Mouse (Mus musculus) stomach, postnatal 0 days (tissue): ENCODE measurements around the gene Gata1. TPM values are rescaled to one million over a fixed set of nuclear protein-coding genes. Genes with fewer than 3 reads are reported as not detected.

ENCODE experiments used
- ATAC-seq: fragments of 200-750 bp; cut with Nextera tagmentation; 2 replicates; pipeline ENCODE4 v1.8.0; 2017; ENCODE audit not compliant: low FRiP score, low TSS enrichment
- DNase-seq: peaks from one replicate; pipeline ENCODE4 v3.0.0-alpha.2; 2016; ENCODE audit warnings: low spot score
- H3K27ac ChIP-seq: fragments of 300-500 bp; sonication (generic); replicated peaks from 2 replicates; pipeline ENCODE4 v1.5.1; 2014; ENCODE audit warnings: mild to moderate bottlenecking, control low read depth
- H3K27me3 ChIP-seq: fragments of 300-500 bp; sonication (generic); 2 replicates; pipeline ENCODE4 v1.6.1; 2014; ENCODE audit warnings: low read length; ENCODE audit not compliant: control insufficient read depth, insufficient read depth
- H3K36me3 ChIP-seq: fragments of 300-500 bp; sonication (generic); 2 replicates; pipeline ENCODE4 v1.6.1; 2014; ENCODE audit warnings: low read length, mixed read lengths; ENCODE audit not compliant: control insufficient read depth, insufficient read depth
- H3K4me1 ChIP-seq: fragments of 300-500 bp; sonication (generic); replicated peaks from 2 replicates; pipeline ENCODE4 v1.6.1; 2014; ENCODE audit warnings: antibody characterized with exemption; ENCODE audit not compliant: control insufficient read depth, insufficient read depth
- H3K4me2 ChIP-seq: fragments of 300-500 bp; sonication (generic); replicated peaks from 2 replicates; pipeline ENCODE4 v1.6.1; 2014; ENCODE audit warnings: low read depth, mild to moderate bottlenecking, control low read depth, moderate library complexity
- H3K4me3 ChIP-seq: fragments of 300-500 bp; sonication (generic); 2 replicates; pipeline ENCODE4 v1.5.1; 2014; ENCODE audit warnings: low read depth, low read length, control low read depth
- H3K9ac ChIP-seq: fragments of 300-500 bp; sonication (generic); 2 replicates; pipeline ENCODE4 v1.6.1; 2014; ENCODE audit warnings: mild to moderate bottlenecking, low read length, control low read depth, mixed read lengths
- H3K9me3 ChIP-seq: fragments of 300-500 bp; sonication (generic); 2 replicates; pipeline ENCODE4 v1.6.1; 2016; ENCODE audit warnings: low read length; ENCODE audit not compliant: control insufficient read depth
- CTCF ChIP-seq: IDR thresholded peaks from 2 replicates; pipeline ENCODE4 v1.5.1; 2016; ENCODE audit warnings: antibody characterized with exemption, low read depth, mild to moderate bottlenecking, moderate library complexity
- EP300 ChIP-seq: optimal IDR thresholded peaks from 2 replicates; pipeline ENCODE3; 2016; ENCODE audit warnings: antibody characterized with exemption
- WGBS: fragments of 180-500 bp; shearing (Covaris S2); extraction: QIAGEN DNeasy Blood & Tissue Kit; methylation state at CpG from one replicate; pipeline ENCODE4 v1.1.7; 2014; 5-methylcytosine and 5-hydroxymethylcytosine counted together
- polyA plus RNA-seq: library from polyadenylated mRNA; unstranded; fragments of >200 nt; fragmentation: Nextera tagmentation; extraction: Ambion mirVana; gene quantifications from 2 replicates; pipeline ENCODE4 v1.2.1, GENCODE M21; 2015

The Gata1 gene
- 0.07 and 0.28 TPM in 2 replicates for polyA plus RNA-seq

- Histone ChIP-seq H3K27ac (no peak within 1 kb of the TSS), H3K9me3 (no peaks in the 10 kb centered on the region), H3K4me3 (no peak within 1 kb of the TSS), H3K4me1 (no peaks in the 10 kb centered on the region), H3K36me3 (no peaks in the 10 kb centered on the region), H3K9ac (no peak within 1 kb of the TSS), H3K4me2 (no peak within 1 kb of the TSS), H3K27me3 (no peaks in the 10 kb centered on the region)
- DNase-seq (no peak), ATAC-seq (no peak)
- WGBS = 88% methylated on average over 11 of the region's 11 CpGs
- TF ChIP-seq EP300 (no peak), CTCF (no peak)
Observed at GRCm38 (mm10) chrX:7977892-7978291, at the start of gene Gata1. Gata1 (minus strand) TSS chrX:7978071.

- DNase-seq (no peak), ATAC-seq (no peak)
- TF ChIP-seq CTCF (no peak), EP300 (no peak)
- WGBS = 71% methylated on average over 4 of the region's 4 CpGs
- H3K27me3 ChIP-seq = no peaks in the 10 kb centered on the region
- no peak overlapping the region for H3K9ac ChIP-seq
- H3K4me2 ChIP-seq = no peak overlapping the region
- no peak overlapping the region for H3K4me3 ChIP-seq
- H3K36me3 ChIP-seq = no peaks in the 10 kb centered on the region
- H3K27ac ChIP-seq = no peak overlapping the region
- no peaks in the 10 kb centered on the region for H3K4me1 ChIP-seq
- H3K9me3 ChIP-seq = no peaks in the 10 kb centered on the region
Observed at GRCm38 (mm10) chrX:8026811-8027210, 48.9 kb upstream of the Gata1 start.

GRCm38 (mm10) chrX:8024795-8025194 is 46.9 kb upstream of the Gata1 start:
- Histone ChIP-seq H3K36me3 (no peaks in the 10 kb centered on the region), H3K9me3 (no peaks in the 10 kb centered on the region), H3K27me3 (no peaks in the 10 kb centered on the region), H3K4me1 (no peaks in the 10 kb centered on the region), H3K9ac (no peak overlapping the region), H3K27ac (no peak overlapping the region), H3K4me3 (no peak overlapping the region), H3K4me2 (no peak overlapping the region)
- ATAC-seq (no peak), DNase-seq (no peak)
- no peak for TF ChIP-seq EP300
- peak; percentile 14; the same call in 1 of the 2 replicates for TF ChIP-seq CTCF
- 61% methylated on average over 2 of the region's 2 CpGs for WGBS

GRCm38 (mm10) chrX:8020111-8020778 is 42.4 kb upstream of the Gata1 start:
- no peak overlapping the region for H3K9ac ChIP-seq
- H3K4me1 ChIP-seq = no peaks in the 10 kb centered on the region
- no peaks in the 10 kb centered on the region for H3K36me3 ChIP-seq
- no peak for ATAC-seq
- TF ChIP-seq EP300 = no peak
- peak; percentile 35 for TF ChIP-seq CTCF
- no peak overlapping the region for H3K27ac ChIP-seq
- H3K9me3 ChIP-seq = no peaks in the 10 kb centered on the region
- DNase-seq = no peak
- H3K4me3 ChIP-seq = no peak overlapping the region
- H3K4me2 ChIP-seq = no peak overlapping the region
- H3K27me3 ChIP-seq = no peaks in the 10 kb centered on the region
- WGBS = 80% methylated on average over 2 of the region's 2 CpGs

- DNase-seq (peak; percentile 35), ATAC-seq (no peak)
- no peaks in the 10 kb centered on the region for H3K9me3 ChIP-seq
- H3K27me3 ChIP-seq = no peaks in the 10 kb centered on the region
- WGBS = 45% methylated on average over 2 of the region's 2 CpGs
- no peak within 1 kb of the TSS for H3K4me3 ChIP-seq
- no peak for TF ChIP-seq EP300
- no peak for TF ChIP-seq CTCF
- no peak within 1 kb of the TSS for H3K4me2 ChIP-seq
- no peak within 1 kb of the TSS for H3K27ac ChIP-seq
- H3K36me3 ChIP-seq = no peaks in the 10 kb centered on the region
- H3K4me1 ChIP-seq = no peaks in the 10 kb centered on the region
- H3K9ac ChIP-seq = no peak within 1 kb of the TSS
Observed at GRCm38 (mm10) chrX:8018286-8018685, 40.4 kb upstream of the Gata1 start, which contains the start of gene Glod5. Glod5 (minus strand) TSS chrX:8018492.

DNA sequence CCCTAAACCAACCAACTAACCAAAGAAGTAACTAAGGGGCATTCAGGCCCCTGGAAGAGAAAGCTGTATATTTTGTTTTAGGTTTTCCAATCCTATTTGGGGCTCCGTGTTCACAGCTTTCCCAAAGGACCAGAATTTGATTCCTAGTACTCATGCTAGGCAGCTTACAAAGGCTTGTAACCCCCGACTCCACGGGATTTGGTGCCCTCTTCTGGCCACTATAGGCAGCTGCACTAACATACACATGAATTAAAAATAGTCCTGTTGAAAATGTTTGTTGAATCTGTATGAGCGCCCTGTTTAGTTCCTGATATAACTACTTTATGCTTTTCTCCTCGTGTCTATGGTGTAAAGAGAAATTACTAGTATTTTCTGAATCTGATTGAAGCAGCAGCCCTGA is 39.3 kb upstream of the Gata1 start:
- ATAC-seq (no peak), DNase-seq (peak; percentile 29)
- WGBS = 7% methylated on average over 5 of the region's 5 CpGs
- Histone ChIP-seq H3K27me3 (no peaks in the 10 kb centered on the region), H3K4me1 (no peaks in the 10 kb centered on the region), H3K9me3 (no peaks in the 10 kb centered on the region), H3K9ac (no peak overlapping the region), H3K4me3 (no peak overlapping the region), H3K27ac (no peak overlapping the region), H3K36me3 (no peaks in the 10 kb centered on the region), H3K4me2 (no peak overlapping the region)
- TF ChIP-seq EP300 (no peak), CTCF (peak; percentile 80)
